Mouse (Mus musculus) CH12.LX (cell line): ENCODE results near the gene Retreg3. TPM values are rescaled to one million over a fixed set of nuclear protein-coding genes. Genes with fewer than 3 reads are reported as not detected.

Experiments
- DNase-seq: peaks from one replicate; pipeline ENCODE4 v3.0.0-alpha.2; 2013; ENCODE audit errors: extremely low read depth
- H3K27ac ChIP-seq: 2 replicates; pipeline ENCODE4 v1.5.1; 2012; ENCODE audit warnings: low read depth, mild to moderate bottlenecking, control low read depth, moderate library complexity; ENCODE audit not compliant: insufficient read depth
- H3K27me3 ChIP-seq: replicated peaks from 2 replicates; pipeline ENCODE3; 2012; ENCODE audit warnings: inconsistent platforms
- H3K36me3 ChIP-seq, 2 experiments: replicated peaks in 1 of 2; 2 replicates each; pipeline versions ENCODE3 to v1.6.1; 2012; ENCODE audit warnings: inconsistent platforms in 1 of 2, low read length in 1 of 2, mild to moderate bottlenecking in 1 of 2, mixed read lengths in 1 of 2, moderate library complexity in 1 of 2; ENCODE audit not compliant: control insufficient read depth in 1 of 2, insufficient read depth in 1 of 2
- H3K4me1 ChIP-seq, 2 experiments: 2 replicates each; pipeline ENCODE4 v1.6.1; 2012; ENCODE audit warnings: inconsistent platforms in 1 of 2, moderate library complexity in 1 of 2; ENCODE audit not compliant: insufficient read depth in 2 of 2, control insufficient read depth in 1 of 2
- H3K4me2 ChIP-seq: 2 replicates; pipeline ENCODE4 v1.6.1; 2012; ENCODE audit warnings: low read depth, mild to moderate bottlenecking, control low read depth; ENCODE audit not compliant: poor library complexity, insufficient read depth, severe bottlenecking
- H3K4me3 ChIP-seq, 3 experiments: fragments of 150-350 bp in 1 of 3; sonication (generic) in 1 of 3; replicated peaks in 1 of 3; 2 replicates each; pipeline versions ENCODE3 to v1.5.1; 2011 to 2012; ENCODE audit warnings: low read depth in 2 of 3, low read length in 2 of 3, mild to moderate bottlenecking in 2 of 3, moderate library complexity in 2 of 3, control low read depth in 1 of 3, improper control_type of control experiment in 1 of 3, inconsistent platforms in 1 of 3, mixed read lengths in 1 of 3; ENCODE audit not compliant: poor library complexity in 1 of 3
- H3K79me2 ChIP-seq: replicated peaks from 2 replicates; pipeline ENCODE4 v1.6.1; 2012; ENCODE audit warnings: mild to moderate bottlenecking, moderate library complexity; ENCODE audit not compliant: control insufficient read depth, poor library complexity, insufficient read depth, severe bottlenecking; ENCODE audit errors: extremely low read depth
- H3K9ac ChIP-seq: 2 replicates; pipeline ENCODE4 v1.6.1; 2012; ENCODE audit warnings: low read depth, mild to moderate bottlenecking, control low read depth, moderate library complexity; ENCODE audit not compliant: insufficient read depth
- H3K9me3 ChIP-seq: replicated peaks from 2 replicates; pipeline ENCODE3; 2012; ENCODE audit warnings: low read length, inconsistent platforms, mixed read lengths
- BHLHE40 ChIP-seq: IDR thresholded peaks from 2 replicates; pipeline ENCODE4 v1.6.1; 2011; ENCODE audit warnings: mild to moderate bottlenecking, low read depth, low read length, improper control_type of control experiment
- CTCF ChIP-seq, 2 experiments: IDR thresholded peaks in 1 of 2; conservative IDR thresholded peaks in 1 of 2; 2 replicates each; pipeline ENCODE4 v1.5.1; 2011 to 2012; ENCODE audit warnings: low read depth in 2 of 2, low read length in 2 of 2, improper control_type of control experiment in 1 of 2, inconsistent platforms in 1 of 2, mild to moderate bottlenecking in 1 of 2, moderate library complexity in 1 of 2
- E2F4 ChIP-seq: IDR thresholded peaks from 2 replicates; pipeline ENCODE4 v1.6.1; 2011; ENCODE audit warnings: low read depth, low read length, improper control_type of control experiment; ENCODE audit not compliant: insufficient replicate concordance
- ELF1 ChIP-seq: IDR thresholded peaks from 2 replicates; pipeline ENCODE4 v1.6.1; 2014; ENCODE audit warnings: low read depth, mild to moderate bottlenecking, inconsistent platforms, low read length, improper control_type of control experiment
- EP300 ChIP-seq: IDR thresholded peaks from 2 replicates; pipeline ENCODE4 v1.6.1; 2011; ENCODE audit warnings: low read length, improper control_type of control experiment
- HCFC1 ChIP-seq: IDR thresholded peaks from 2 replicates; pipeline ENCODE4 v1.6.1; 2012; ENCODE audit warnings: low read depth, mild to moderate bottlenecking, inconsistent platforms, low read length, improper control_type of control experiment
- JUN ChIP-seq: IDR thresholded peaks from 2 replicates; pipeline ENCODE4 v1.6.1; 2011; ENCODE audit warnings: low read depth, mild to moderate bottlenecking, low read length, improper control_type of control experiment, moderate library complexity; ENCODE audit not compliant: insufficient read depth
- MAFK ChIP-seq: IDR thresholded peaks from 2 replicates; pipeline ENCODE4 v1.6.1; 2011; ENCODE audit warnings: low read length, improper control_type of control experiment; ENCODE audit not compliant: insufficient replicate concordance
- MXI1 ChIP-seq: IDR thresholded peaks from 2 replicates; pipeline ENCODE4 v1.6.1; 2011; ENCODE audit warnings: mild to moderate bottlenecking, low read depth, low read length, improper control_type of control experiment
- NELFE ChIP-seq: IDR thresholded peaks from 2 replicates; pipeline ENCODE4 v1.6.1; 2011; ENCODE audit warnings: low read depth, low read length, improper control_type of control experiment
- POLR2A ChIP-seq: IDR thresholded peaks from 2 replicates; pipeline ENCODE4 v1.6.1; 2011; ENCODE audit warnings: low read depth, mild to moderate bottlenecking, improper control_type of control experiment, low read length
- SMC3 ChIP-seq: IDR thresholded peaks from 2 replicates; pipeline ENCODE4 v1.6.1; 2011; ENCODE audit warnings: low read depth, low read length, improper control_type of control experiment
- TCF12 ChIP-seq: IDR thresholded peaks from 2 replicates; pipeline ENCODE4 v1.6.1; 2014; ENCODE audit warnings: low read depth, mild to moderate bottlenecking, inconsistent platforms, low read length, improper control_type of control experiment
- UBTF ChIP-seq: IDR thresholded peaks from 2 replicates; pipeline ENCODE4 v1.6.1; 2012; ENCODE audit warnings: low read depth, mild to moderate bottlenecking, inconsistent platforms, low read length, improper control_type of control experiment, moderate library complexity
- USF1 ChIP-seq: IDR thresholded peaks from 2 replicates; pipeline ENCODE4 v1.6.1; 2014; ENCODE audit warnings: low read depth, mild to moderate bottlenecking, inconsistent platforms, low read length, improper control_type of control experiment
- USF2 ChIP-seq: conservative IDR thresholded peaks from 2 replicates; pipeline ENCODE4 v1.6.1; 2011; ENCODE audit warnings: low read depth, low read length, improper control_type of control experiment
- ZC3H11A ChIP-seq: IDR thresholded peaks from 2 replicates; pipeline ENCODE4 v1.6.1; 2012; ENCODE audit warnings: low read depth, mild to moderate bottlenecking, inconsistent platforms, low read length, improper control_type of control experiment
- ZNF384 ChIP-seq: IDR thresholded peaks from 2 replicates; pipeline ENCODE4 v1.6.1; 2012; ENCODE audit warnings: low read depth, low read length, improper control_type of control experiment, inconsistent platforms
- dilution Hi-C: fragments of 300-500 bp; cut with MboI; formaldehyde crosslinking; loops from 2 replicates; pipeline ENCODE4 v1.14.3; 2020; ENCODE audit warnings: low sequenced_read_pairs; ENCODE audit not compliant: extremely low pct_unique_long_range_greater_than_20kb, extremely low pct_ligation_motif_present
- in situ Hi-C: fragments of 300-500 bp; cut with MboI; formaldehyde crosslinking; loops from 3 replicates; pipeline ENCODE4 v1.14.3; 2019; ENCODE audit warnings: low sequenced_read_pairs, low pct_ligation_motif_present, low pct_unique_long_range_greater_than_20kb, mixed read lengths
- polyA plus RNA-seq: library from polyadenylated mRNA; unstranded; fragments of >175 nt; gene quantifications from 2 replicates; pipeline ENCODE4 v1.2.1, GENCODE M21; 2012; ENCODE audit warnings: low read depth; ENCODE audit not compliant: insufficient read length
- total RNA-seq, 2 experiments: library from RNA; depleted of rRNA; stranded (reverse); fragments of 300-350 nt in 1 of 2; fragments of >200 nt in 1 of 2; gene quantifications; 2 replicates each; pipeline ENCODE4 v1.2.3; 2012 to 2014

Gene Retreg3
- total and polyA plus RNA-seq, 3 experiments = 48.2 to 55.9 (median 54.3) TPM

GRCm38 (mm10) chr11:101155151-101155550 is 35.5 kb upstream of the Retreg3 start:
- no peaks in the 10 kb centered on the region for H3K27me3 ChIP-seq
- peaks cover 9 to 27% of the 10 kb centered on the region in 2 experiments for H3K4me1 ChIP-seq
- no peak overlapping the region for H3K9ac ChIP-seq
- peak overlapping the region; percentile 47 for H3K4me2 ChIP-seq
- dilution Hi-C loops (no loop called here), in situ Hi-C loops (no loop called here)
- DNase-seq = no peak
- H3K36me3 ChIP-seq = peaks cover 3 to 25% of the 10 kb centered on the region in 2 experiments
- peak overlapping the region in 1 of 3 experiments; percentile 45 for H3K4me3 ChIP-seq
- no peaks in the 10 kb centered on the region for H3K79me2 ChIP-seq
- no peaks in the 10 kb centered on the region for H3K9me3 ChIP-seq
- no peak overlapping the region for H3K27ac ChIP-seq
- no peak for TF ChIP-seq SMC3
- no peak for TF ChIP-seq BHLHE40
- no peak for TF ChIP-seq JUN
- TF ChIP-seq POLR2A = no peak
- TF ChIP-seq HCFC1 = no peak
- TF ChIP-seq MAFK = no peak

GRCm38 (mm10) chr11:101154648-101155047 is 35.0 kb upstream of the Retreg3 start:
- dilution Hi-C loops (no loop called here), in situ Hi-C loops (no loop called here)
- no peak overlapping the region for H3K4me3 ChIP-seq
- no peaks in the 10 kb centered on the region for H3K9me3 ChIP-seq
- H3K36me3 ChIP-seq = peaks cover 2 to 22% of the 10 kb centered on the region in 2 experiments
- no peaks in the 10 kb centered on the region for H3K27me3 ChIP-seq
- no peak overlapping the region for H3K4me2 ChIP-seq
- no peak for DNase-seq
- no peak overlapping the region for H3K9ac ChIP-seq
- no peaks in the 10 kb centered on the region for H3K79me2 ChIP-seq
- no peak for TF ChIP-seq CTCF (conservative IDR thresholded peaks at IDR 0.05 in 1 of 2, IDR thresholded peaks at IDR 0.05 in 1 of 2; ENCODE audit: low read depth in 2 of 2, low read length in 2 of 2)
- no peak overlapping the region for H3K27ac ChIP-seq
- peaks cover 9 to 27% of the 10 kb centered on the region in 2 experiments for H3K4me1 ChIP-seq

GRCm38 (mm10) chr11:101152825-101153224 is 33.1 kb upstream of the Retreg3 start:
- H3K36me3 ChIP-seq = peaks cover 0 to 5% of the 10 kb centered on the region in 2 experiments
- dilution Hi-C loops = no loop called here
- H3K4me3 ChIP-seq = no peak overlapping the region
- TF ChIP-seq NELFE = no peak
- TF ChIP-seq BHLHE40 = no peak
- no peak for TF ChIP-seq ZC3H11A
- TF ChIP-seq USF1 = no peak
- TF ChIP-seq UBTF = no peak
- no peak for TF ChIP-seq TCF12
- TF ChIP-seq ZNF384 = no peak
- TF ChIP-seq ELF1 = no peak
- no peak for TF ChIP-seq JUN
- TF ChIP-seq MXI1 = no peak
- no peak for TF ChIP-seq E2F4
- no peak for TF ChIP-seq USF2
- TF ChIP-seq EP300 = no peak
- H3K27ac ChIP-seq = no peak overlapping the region
- in situ Hi-C loops = no loop called here
- H3K27me3 ChIP-seq = no peaks in the 10 kb centered on the region
- no peaks in the 10 kb centered on the region for H3K79me2 ChIP-seq
- H3K4me2 ChIP-seq = no peak overlapping the region
- no peak for DNase-seq
- no peak overlapping the region for H3K9ac ChIP-seq
- H3K9me3 ChIP-seq = no peaks in the 10 kb centered on the region
- peaks cover 18 to 43% of the 10 kb centered on the region in 2 experiments for H3K4me1 ChIP-seq
